Mouse (Mus musculus) hindbrain, embryonic 16.5 days (tissue): ENCODE data around the gene Dnah8. TPM values are rescaled to one million over a fixed set of nuclear protein-coding genes. Genes with fewer than 3 reads are reported as not detected.

Experiments
- ATAC-seq: fragments of 200-750 bp; cut with Nextera tagmentation; 2 replicates; pipeline ENCODE4 v1.8.0; 2017; ENCODE audit warnings: moderate TSS enrichment, moderate library complexity
- H3K27ac ChIP-seq: fragments of 300-500 bp; sonication (generic); 2 replicates; pipeline ENCODE4 v1.5.1; 2014; ENCODE audit warnings: low read depth, mild to moderate bottlenecking, control low read depth, low read length, moderate library complexity
- H3K27me3 ChIP-seq: fragments of 300-500 bp; sonication (generic); replicated peaks from 2 replicates; pipeline ENCODE4 v1.6.1; 2014; ENCODE audit warnings: low read length; ENCODE audit not compliant: control insufficient read depth, insufficient read depth
- H3K36me3 ChIP-seq: fragments of 300-500 bp; sonication (generic); 2 replicates; pipeline ENCODE4 v1.6.1; 2014; ENCODE audit warnings: mild to moderate bottlenecking, low read length, moderate library complexity, mixed read lengths; ENCODE audit not compliant: control insufficient read depth, insufficient read depth
- H3K4me1 ChIP-seq: fragments of 300-500 bp; sonication (generic); 2 replicates; pipeline ENCODE4 v1.6.1; 2014; ENCODE audit warnings: low read depth, low read length; ENCODE audit not compliant: control insufficient read depth, insufficient read depth
- H3K4me2 ChIP-seq: fragments of 300-500 bp; sonication (generic); 2 replicates; pipeline ENCODE4 v1.6.1; 2014; ENCODE audit warnings: mild to moderate bottlenecking, low read length, control low read depth, moderate library complexity
- H3K4me3 ChIP-seq: fragments of 300-500 bp; sonication (generic); 2 replicates; pipeline ENCODE4 v1.5.1; 2014; ENCODE audit warnings: mild to moderate bottlenecking, low read length, control low read depth, moderate library complexity
- H3K9ac ChIP-seq: fragments of 300-500 bp; sonication (generic); 2 replicates; pipeline ENCODE4 v1.6.1; 2014; ENCODE audit warnings: low read depth, mild to moderate bottlenecking, control low read depth, low read length, moderate library complexity
- H3K9me3 ChIP-seq: fragments of 300-500 bp; sonication (generic); 2 replicates; pipeline ENCODE4 v1.6.1; 2014; ENCODE audit warnings: mild to moderate bottlenecking, low read length, moderate library complexity; ENCODE audit not compliant: control insufficient read depth
- WGBS: fragments of 180-500 bp; shearing (Covaris S2); extraction: QIAGEN DNeasy Blood & Tissue Kit; methylation state at CpG from one replicate; pipeline ENCODE4 v1.1.7; 2014; 5-methylcytosine and 5-hydroxymethylcytosine counted together
- polyA plus RNA-seq: library from polyadenylated mRNA; unstranded; fragments of >200 nt; fragmentation: Nextera tagmentation; extraction: Ambion mirVana; gene quantifications from 2 replicates; pipeline ENCODE4 v1.2.1, GENCODE M21; 2015

Gene Dnah8
- polyA plus RNA-seq, 1 experiment from 2014 or later = 1.7 TPM

DNA sequence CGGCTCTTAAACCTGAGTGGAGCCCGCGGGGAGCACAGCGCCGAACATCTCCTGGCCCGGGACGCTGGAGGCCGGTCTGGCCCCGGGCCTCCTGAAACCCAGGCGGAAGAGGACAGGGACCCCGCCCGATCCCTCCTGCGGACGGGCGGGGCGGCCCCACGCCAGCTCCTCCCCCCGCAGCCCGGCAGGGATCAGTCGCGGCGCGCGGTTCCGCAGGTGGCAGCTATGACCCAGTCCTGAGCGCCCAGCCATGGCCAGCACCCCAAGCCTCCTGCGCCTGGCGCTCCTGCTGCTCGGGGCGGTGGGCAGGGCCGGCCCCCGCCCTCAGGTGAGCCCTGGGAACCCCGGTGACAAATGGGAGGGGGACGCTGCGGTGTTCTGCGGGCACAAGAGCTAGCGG is 277.5 kb downstream of the Dnah8 start, which contains the start of gene Glp1r:
Gene Glp1r (plus strand): TSS at position 191 of the 400 bp plus-strand sequence.
- H3K9ac ChIP-seq = peak within 1 kb of the TSS; percentile 71
- H3K4me2 ChIP-seq = peak within 1 kb of the TSS; percentile 99
- peaks cover 17% of the 10 kb centered on the region for H3K27me3 ChIP-seq
- H3K36me3 ChIP-seq = no peaks in the 10 kb centered on the region
- H3K9me3 ChIP-seq = no peaks in the 10 kb centered on the region
- H3K4me3 ChIP-seq = peak within 1 kb of the TSS; percentile 59
- no peak within 1 kb of the TSS for H3K27ac ChIP-seq
- WGBS = under 1% methylated on average over 26 of the region's 37 CpGs
- peaks cover 7% of the 10 kb centered on the region for H3K4me1 ChIP-seq
- no peak for ATAC-seq

DNA sequence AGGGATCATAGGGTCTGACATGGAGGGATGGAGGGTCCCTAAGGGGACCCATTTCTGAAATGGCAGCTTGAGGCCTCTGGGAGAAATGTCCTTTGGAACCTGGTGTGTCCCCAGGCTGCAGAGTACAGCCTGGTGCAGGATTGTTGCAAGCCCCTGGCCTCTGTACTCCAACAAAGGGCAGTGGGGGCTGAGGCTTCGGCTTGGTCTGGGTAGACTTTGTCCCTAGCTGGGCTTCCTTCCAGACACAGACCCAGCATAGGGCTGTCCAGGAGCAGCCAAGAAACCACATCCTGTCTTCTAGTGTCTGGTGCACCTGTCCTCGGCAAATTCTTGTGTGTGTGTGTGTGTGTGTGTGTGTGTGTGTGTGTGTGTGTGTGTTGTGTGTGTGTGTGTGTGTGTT is 279.9 kb downstream of the Dnah8 start:
- 65% methylated on average over 2 of the region's 2 CpGs for WGBS

DNA sequence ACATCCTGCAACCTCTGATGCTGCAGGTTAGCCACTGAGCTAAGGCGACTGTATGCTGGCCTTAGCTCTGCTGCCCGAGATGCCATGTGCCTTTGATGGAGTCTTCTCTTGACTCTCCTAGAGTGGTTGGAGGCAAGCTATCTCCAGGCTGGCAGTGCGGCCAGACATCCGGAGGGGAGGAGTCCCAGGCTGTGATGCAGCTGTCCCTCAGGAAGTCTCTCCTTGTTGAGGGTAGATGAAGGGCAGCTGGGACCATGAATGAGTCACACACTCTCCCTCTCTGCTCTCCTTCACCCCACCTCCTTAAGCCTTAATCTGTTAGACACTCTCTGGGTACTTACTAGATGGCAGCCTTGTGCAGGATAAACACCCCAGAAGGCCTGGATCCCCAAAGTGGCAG is 283.4 kb downstream of the Dnah8 start:
- peaks cover 6% of the 10 kb centered on the region for H3K4me1 ChIP-seq
- H3K27me3 ChIP-seq = no peaks in the 10 kb centered on the region
- ATAC-seq = no peak
- H3K4me3 ChIP-seq = no peak overlapping the region
- no peaks in the 10 kb centered on the region for H3K9me3 ChIP-seq
- H3K27ac ChIP-seq = no peak overlapping the region
- no peaks in the 10 kb centered on the region for H3K36me3 ChIP-seq
- H3K4me2 ChIP-seq = no peak overlapping the region
- H3K9ac ChIP-seq = no peak overlapping the region
- WGBS = 70% methylated on average over 4 of the region's 4 CpGs

More for the DNA sequence above, 279.9 kb downstream of the Dnah8 start:
- peaks cover 17% of the 10 kb centered on the region for H3K27me3 ChIP-seq
- H3K9ac ChIP-seq = no peak overlapping the region
- no peak overlapping the region for H3K4me3 ChIP-seq
- H3K36me3 ChIP-seq = no peaks in the 10 kb centered on the region
- peaks cover 7% of the 10 kb centered on the region for H3K4me1 ChIP-seq
- H3K4me2 ChIP-seq = no peak overlapping the region
- no peaks in the 10 kb centered on the region for H3K9me3 ChIP-seq
- H3K27ac ChIP-seq = no peak overlapping the region
- no peak for ATAC-seq

DNA sequence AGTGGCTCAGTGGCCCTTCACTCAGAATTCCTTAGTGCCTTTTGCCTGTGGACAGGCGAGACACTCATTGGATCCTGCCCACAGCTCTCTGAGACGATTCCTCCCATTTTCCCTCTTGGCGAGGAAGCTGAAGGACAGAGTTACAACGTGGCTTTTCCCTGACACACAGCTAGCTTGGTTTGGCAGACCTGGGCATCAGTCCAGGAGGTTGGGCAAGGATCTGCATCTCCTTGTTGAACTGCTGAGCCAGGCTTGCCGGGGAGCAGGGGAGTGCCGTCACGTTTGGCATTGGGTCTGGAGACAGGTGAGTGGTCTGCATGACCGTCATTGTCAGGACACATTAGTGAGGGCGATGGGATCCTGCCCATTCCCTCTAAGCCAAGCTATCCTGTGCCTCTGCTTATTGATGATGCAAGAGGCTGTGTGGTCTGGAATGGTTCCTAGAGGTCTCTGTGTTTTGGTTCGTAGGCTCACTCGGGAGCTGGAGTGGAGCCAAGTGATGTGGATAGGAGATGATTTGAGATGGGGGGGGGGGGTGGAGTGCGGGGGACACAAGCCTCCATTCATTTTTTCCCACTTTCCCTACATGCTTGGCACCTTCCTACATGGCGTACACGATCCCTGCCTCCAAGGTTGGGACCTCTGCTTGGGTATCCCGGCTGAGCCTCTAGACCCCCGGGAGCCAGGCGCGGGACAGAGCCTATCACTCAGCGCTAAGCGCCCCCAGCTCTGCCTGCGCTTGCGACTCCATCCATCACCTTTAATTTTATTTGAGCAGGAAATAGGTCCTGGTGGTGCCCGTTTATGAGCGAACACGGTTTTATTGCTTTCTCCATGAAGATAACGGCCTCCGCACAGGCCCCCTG is 286.9 kb downstream of the Dnah8 start:
- H3K9ac ChIP-seq = no peak overlapping the region
- ATAC-seq = peak; percentile 52
- H3K27ac ChIP-seq = no peak overlapping the region
- H3K27me3 ChIP-seq = no peaks in the 10 kb centered on the region
- H3K9me3 ChIP-seq = no peaks in the 10 kb centered on the region
- H3K4me3 ChIP-seq = no peak overlapping the region
- H3K4me1 ChIP-seq = peaks cover 6% of the 10 kb centered on the region
- H3K36me3 ChIP-seq = no peaks in the 10 kb centered on the region
- WGBS = 62% methylated on average over 27 of the region's 27 CpGs
- H3K4me2 ChIP-seq = peak overlapping the region; percentile 31; the same call in 1 of the 2 replicates

DNA sequence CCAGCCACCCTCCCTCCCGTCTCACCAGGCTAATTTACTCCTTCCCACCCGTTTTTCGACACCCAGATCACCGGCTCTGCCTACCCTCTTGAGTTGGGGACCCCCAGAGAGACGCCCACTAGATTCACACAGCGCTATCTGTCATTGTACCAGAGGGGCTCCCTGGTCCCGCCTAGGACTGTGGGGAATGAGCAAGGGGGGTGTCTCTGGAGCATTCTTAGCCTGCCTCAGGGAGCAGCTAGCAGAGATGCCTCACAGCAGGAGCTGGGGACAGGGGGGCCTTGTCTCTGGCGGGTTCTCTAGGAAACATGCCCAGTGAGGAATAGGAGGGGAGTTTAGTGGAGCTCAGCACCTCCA is 287.6 kb downstream of the Dnah8 start:
- H3K4me1 ChIP-seq = peaks cover 6% of the 10 kb centered on the region
- H3K9me3 ChIP-seq = no peaks in the 10 kb centered on the region
- ATAC-seq = peak; percentile 27; the same call in 1 of the 2 replicates
- no peak overlapping the region for H3K9ac ChIP-seq
- H3K4me3 ChIP-seq = no peak overlapping the region
- no peaks in the 10 kb centered on the region for H3K27me3 ChIP-seq
- no peaks in the 10 kb centered on the region for H3K36me3 ChIP-seq
- H3K27ac ChIP-seq = no peak overlapping the region
- no peak overlapping the region; the same call in 1 of the 2 replicates for H3K4me2 ChIP-seq
- WGBS = 40% methylated on average over 8 of the region's 8 CpGs

DNA sequence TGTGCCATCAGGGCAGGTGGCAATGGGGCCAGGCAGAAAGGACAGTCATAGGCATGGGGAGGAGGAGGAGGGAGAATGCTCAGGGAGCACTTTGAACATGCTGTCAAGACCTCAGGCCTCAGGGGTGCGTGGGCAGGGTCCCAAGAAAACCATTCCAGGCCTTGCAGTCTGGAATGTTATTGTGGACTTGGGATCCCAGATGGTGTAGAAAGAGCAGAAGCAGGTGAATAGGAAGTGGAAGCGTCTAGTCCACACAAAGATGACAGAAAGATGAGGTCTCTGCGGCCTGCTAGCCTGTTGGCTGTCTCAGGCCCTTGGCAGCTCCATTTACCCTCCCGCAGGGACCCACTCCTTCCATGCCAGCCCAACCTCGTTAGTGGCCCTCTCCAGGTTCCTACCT is 288.4 kb downstream of the Dnah8 start:
- Histone ChIP-seq H3K27me3 (no peaks in the 10 kb centered on the region), H3K4me3 (no peak overlapping the region), H3K4me2 (no peak overlapping the region), H3K9me3 (no peaks in the 10 kb centered on the region), H3K9ac (no peak overlapping the region), H3K36me3 (no peaks in the 10 kb centered on the region), H3K27ac (no peak overlapping the region), H3K4me1 (peaks cover 6% of the 10 kb centered on the region)
- WGBS = 69% methylated on average over 5 of the region's 5 CpGs
- no peak for ATAC-seq

DNA sequence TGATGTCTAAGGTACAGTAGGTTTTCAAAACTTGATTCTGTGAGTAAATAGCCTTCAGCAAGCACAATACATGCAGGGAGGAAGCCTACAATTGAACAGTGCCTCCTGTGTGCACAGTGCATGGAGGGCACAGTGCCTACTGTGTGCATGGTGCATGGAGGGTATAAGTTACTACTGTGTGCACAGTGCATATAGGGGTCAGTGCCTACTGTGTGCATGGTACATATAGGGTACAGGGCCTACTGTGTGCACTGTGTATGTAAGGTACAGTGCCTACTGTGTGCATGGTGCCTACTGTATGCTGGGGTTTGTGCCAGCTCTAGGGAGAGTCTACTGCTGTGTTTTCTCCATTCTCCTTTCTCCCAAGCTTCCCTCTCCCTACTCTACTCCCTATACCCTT is 290.1 kb downstream of the Dnah8 start:
- Histone ChIP-seq H3K36me3 (no peaks in the 10 kb centered on the region), H3K27me3 (no peaks in the 10 kb centered on the region), H3K9ac (no peak overlapping the region), H3K9me3 (no peaks in the 10 kb centered on the region), H3K27ac (no peak overlapping the region), H3K4me2 (no peak overlapping the region), H3K4me1 (peaks cover 6% of the 10 kb centered on the region), H3K4me3 (no peak overlapping the region)
- ATAC-seq = no peak

DNA sequence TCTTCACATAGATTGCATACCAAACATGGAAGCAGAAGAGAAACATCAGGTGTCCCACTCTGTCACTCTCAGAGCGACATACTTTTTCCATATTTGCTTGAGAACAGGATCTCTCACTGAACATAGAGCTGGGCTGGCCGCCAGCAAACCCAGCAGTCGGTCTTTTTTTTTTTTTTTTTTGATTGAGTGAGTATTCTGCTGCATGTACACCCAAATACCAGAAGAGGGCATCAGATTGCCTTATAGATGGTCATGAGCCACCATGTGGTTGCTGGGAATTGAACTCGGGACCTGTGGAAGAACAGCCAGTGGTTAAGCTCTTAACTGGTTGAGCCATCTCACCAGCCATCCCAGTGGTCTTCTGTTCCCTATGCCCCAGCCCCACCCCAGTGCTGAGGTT is 299.4 kb downstream of the Dnah8 start:
- Histone ChIP-seq H3K9ac (no peak overlapping the region), H3K27ac (no peak overlapping the region), H3K4me2 (no peak overlapping the region), H3K4me3 (no peak overlapping the region), H3K27me3 (no peaks in the 10 kb centered on the region), H3K9me3 (no peaks in the 10 kb centered on the region), H3K36me3 (no peaks in the 10 kb centered on the region), H3K4me1 (no peaks in the 10 kb centered on the region)
- no peak for ATAC-seq
- 61% methylated on average over 4 of the region's 4 CpGs for WGBS
